Mouse (Mus musculus) limb, embryonic 11.5 days (tissue): ENCODE data around the gene Mum1. TPM values are rescaled to one million over a fixed set of nuclear protein-coding genes. Genes with fewer than 3 reads are reported as not detected.
A peak's percentile ranks its signal among the peaks of the same experiment; 100 is the strongest.

ENCODE experiments used
- ATAC-seq: fragments of 200-750 bp; cut with Nextera tagmentation; 2 replicates; pipeline ENCODE4 v1.8.0; 2017; ENCODE audit warnings: low read depth; ENCODE audit not compliant: insufficient number of reproducible peaks, low FRiP score, low TSS enrichment
- DNase-seq: peaks from one replicate; pipeline ENCODE4 v3.0.0-alpha.2; 2015; ENCODE audit warnings: low spot score
- H3K27ac ChIP-seq: fragments of 300-500 bp; sonication (generic); replicated peaks from 2 replicates; pipeline ENCODE4 v1.5.1; 2014; ENCODE audit warnings: low read depth, mild to moderate bottlenecking, low read length
- H3K27me3 ChIP-seq: fragments of 300-500 bp; sonication (generic); 2 replicates; pipeline ENCODE4 v1.6.1; 2014; ENCODE audit warnings: mild to moderate bottlenecking, low read length, mixed read lengths; ENCODE audit not compliant: control insufficient read depth, insufficient read depth
- H3K36me3 ChIP-seq: fragments of 300-500 bp; sonication (generic); 2 replicates; pipeline ENCODE4 v1.6.1; 2014; ENCODE audit warnings: mild to moderate bottlenecking, low read length, moderate library complexity, mixed read lengths; ENCODE audit not compliant: control insufficient read depth, insufficient read depth
- H3K4me1 ChIP-seq: fragments of 300-500 bp; sonication (generic); 2 replicates; pipeline ENCODE4 v1.6.1; 2014; ENCODE audit warnings: low read length, mixed read lengths; ENCODE audit not compliant: control insufficient read depth, insufficient read depth
- H3K4me2 ChIP-seq: fragments of 300-500 bp; sonication (generic); 2 replicates; pipeline ENCODE4 v1.6.1; 2014; ENCODE audit warnings: low read depth, mild to moderate bottlenecking, moderate library complexity; ENCODE audit not compliant: severe bottlenecking
- H3K4me3 ChIP-seq: fragments of 300-500 bp; sonication (generic); 2 replicates; pipeline ENCODE4 v1.5.1; 2014; ENCODE audit warnings: low read depth, low read length
- H3K9ac ChIP-seq: fragments of 300-500 bp; sonication (generic); 2 replicates; pipeline ENCODE4 v1.6.1; 2014; ENCODE audit warnings: mild to moderate bottlenecking, low read length
- H3K9me3 ChIP-seq: fragments of 300-500 bp; sonication (generic); 2 replicates; pipeline ENCODE4 v1.6.1; 2016; ENCODE audit warnings: low read length; ENCODE audit not compliant: control insufficient read depth
- WGBS: fragments of 180-500 bp; shearing (Covaris S2); extraction: QIAGEN DNeasy Blood & Tissue Kit; methylation state at CpG from one replicate; pipeline ENCODE4 v1.1.7; 2014; 5-methylcytosine and 5-hydroxymethylcytosine counted together
- polyA plus RNA-seq: library from polyadenylated mRNA; unstranded; fragments of >200 nt; fragmentation: Nextera tagmentation; extraction: Ambion mirVana; gene quantifications from 2 replicates; pipeline ENCODE4 v1.2.1, GENCODE M21; 2014

Mum1 gene
- polyA plus RNA-seq, 1 experiment from 2014 or later: 87.1 TPM

DNA sequence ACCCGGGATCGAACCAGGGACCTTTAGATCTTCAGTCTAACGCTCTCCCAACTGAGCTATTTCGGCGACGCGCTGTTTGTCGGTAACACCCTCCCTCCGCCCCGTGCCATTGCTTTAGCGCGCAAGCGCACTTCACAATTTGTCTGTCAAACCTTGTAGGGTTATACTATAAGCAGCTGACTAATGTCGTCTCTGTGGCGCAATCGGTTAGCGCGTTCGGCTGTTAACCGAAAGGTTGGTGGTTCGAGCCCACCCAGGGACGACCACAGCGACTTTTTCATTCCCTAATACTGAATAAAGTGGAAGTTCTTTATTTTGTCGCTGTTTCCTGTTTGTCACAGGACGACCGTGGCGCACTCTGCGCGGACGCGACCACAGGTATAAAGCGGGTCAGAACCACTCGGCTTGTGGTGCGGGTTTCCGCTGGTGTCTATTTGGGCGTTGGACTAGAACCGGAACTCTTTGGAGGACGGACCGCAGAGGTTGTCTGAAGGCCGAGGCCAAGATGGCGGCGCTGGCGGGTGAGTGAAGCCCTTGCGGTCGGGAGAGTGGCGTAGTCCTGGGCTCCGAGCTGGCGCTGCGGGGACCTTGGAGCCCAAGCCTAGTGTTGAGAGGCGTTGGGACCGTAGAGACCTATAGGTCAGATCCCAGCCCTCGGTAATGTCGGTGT is 22.9 kb downstream of the Mum1 start, which contains the start of gene Ndufs7:
Gene Ndufs7 (plus strand): TSS at position 151 of the 670 bp plus-strand sequence.
- H3K9me3 ChIP-seq: no peaks in the 10 kb centered on the region
- peak within 1 kb of the TSS; percentile 66 for H3K4me2 ChIP-seq
- DNase-seq (peak; percentile 96), ATAC-seq (peak; percentile 84)
- peaks cover 5% of the 10 kb centered on the region for H3K4me1 ChIP-seq
- WGBS: under 1% methylated on average over 53 of the region's 53 CpGs
- H3K36me3 ChIP-seq: no peaks in the 10 kb centered on the region; the same call in 1 of the 2 replicates
- no peaks in the 10 kb centered on the region for H3K27me3 ChIP-seq
- peak within 1 kb of the TSS; percentile 51 for H3K4me3 ChIP-seq
- peak within 1 kb of the TSS; percentile 70 for H3K9ac ChIP-seq
- H3K27ac ChIP-seq: peak within 1 kb of the TSS; percentile 45

GRCm38 (mm10) chr10:80250059-80250458 is 23.8 kb downstream of the Mum1 start:
- peak overlapping the region; percentile 70 for H3K9ac ChIP-seq
- no peaks in the 10 kb centered on the region for H3K27me3 ChIP-seq
- ATAC-seq: no peak
- no peak overlapping the region; the same call in 1 of the 2 replicates for H3K27ac ChIP-seq
- peak overlapping the region; percentile 66 for H3K4me2 ChIP-seq
- peaks cover 9% of the 10 kb centered on the region for H3K36me3 ChIP-seq
- H3K4me1 ChIP-seq: peaks cover 5% of the 10 kb centered on the region
- peak overlapping the region; percentile 51 for H3K4me3 ChIP-seq
- DNase-seq: no peak
- 36% methylated on average over 2 of the region's 2 CpGs for WGBS
- no peaks in the 10 kb centered on the region for H3K9me3 ChIP-seq

- ATAC-seq (no peak), DNase-seq (no peak)
- Histone ChIP-seq H3K27me3 (no peaks in the 10 kb centered on the region), H3K27ac (no peak overlapping the region), H3K36me3 (peaks cover 13% of the 10 kb centered on the region), H3K9ac (no peak overlapping the region), H3K9me3 (no peaks in the 10 kb centered on the region), H3K4me1 (peaks cover 5% of the 10 kb centered on the region), H3K4me2 (peak overlapping the region; percentile 66; the same call in 1 of the 2 replicates), H3K4me3 (no peak overlapping the region)
- WGBS: 86% methylated on average over 4 of the region's 4 CpGs
These were observed 24.3 kb downstream of the Mum1 start for GRCm38 (mm10) chr10:80250573-80250972.

DNA sequence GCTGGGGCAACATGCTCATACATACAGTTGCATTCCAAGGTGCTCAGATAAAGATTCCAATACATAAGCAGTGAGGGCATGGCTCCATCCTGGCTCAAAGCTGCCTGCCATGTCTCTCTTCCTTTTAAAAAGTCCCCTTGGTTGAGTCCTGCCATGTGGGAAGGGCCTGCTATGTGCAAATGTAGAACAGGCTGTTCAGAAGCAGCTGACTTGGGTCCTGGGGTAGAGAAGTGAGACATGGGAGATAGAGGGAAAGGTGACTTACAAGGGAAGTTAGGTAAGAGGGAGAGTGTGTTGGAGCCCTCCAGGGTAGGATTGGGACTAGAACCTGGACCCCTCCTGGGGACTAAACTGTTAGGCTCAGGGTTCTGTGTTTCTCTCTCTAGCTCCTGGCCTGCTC is 25.8 kb downstream of the Mum1 start:
- H3K36me3 ChIP-seq: peaks cover 22% of the 10 kb centered on the region

GRCm38 (mm10) chr10:80252493-80253274 is 26.4 kb downstream of the Mum1 start:
- no peak overlapping the region for H3K4me3 ChIP-seq
- H3K4me1 ChIP-seq: peaks cover 5% of the 10 kb centered on the region
- DNase-seq: no peak
- no peak for ATAC-seq
- no peak overlapping the region for H3K4me2 ChIP-seq
- H3K27me3 ChIP-seq: no peaks in the 10 kb centered on the region
- H3K9ac ChIP-seq: no peak overlapping the region
- H3K36me3 ChIP-seq: peaks cover 26% of the 10 kb centered on the region
- no peaks in the 10 kb centered on the region for H3K9me3 ChIP-seq
- 95% methylated on average over 11 of the region's 11 CpGs for WGBS
- no peak overlapping the region for H3K27ac ChIP-seq

More for the DNA sequence above, 25.8 kb downstream of the Mum1 start:
- peaks cover 5% of the 10 kb centered on the region for H3K4me1 ChIP-seq
- H3K27ac ChIP-seq: no peak overlapping the region
- no peak for ATAC-seq
- H3K27me3 ChIP-seq: no peaks in the 10 kb centered on the region
- no peak overlapping the region for H3K9ac ChIP-seq
- H3K4me3 ChIP-seq: no peak overlapping the region
- DNase-seq: no peak
- no peaks in the 10 kb centered on the region for H3K9me3 ChIP-seq
- H3K4me2 ChIP-seq: no peak overlapping the region

GRCm38 (mm10) chr10:80253551-80253950 is 27.3 kb downstream of the Mum1 start:
- peaks cover 5% of the 10 kb centered on the region for H3K4me1 ChIP-seq
- H3K36me3 ChIP-seq: peaks cover 30% of the 10 kb centered on the region
- no peak overlapping the region for H3K9ac ChIP-seq
- H3K9me3 ChIP-seq: no peaks in the 10 kb centered on the region
- DNase-seq (no peak), ATAC-seq (no peak)
- WGBS: 85% methylated on average over 6 of the region's 6 CpGs
- no peaks in the 10 kb centered on the region for H3K27me3 ChIP-seq
- H3K4me3 ChIP-seq: no peak overlapping the region
- no peak overlapping the region for H3K4me2 ChIP-seq
- no peak overlapping the region for H3K27ac ChIP-seq

GRCm38 (mm10) chr10:80254331-80255297 is 28.4 kb downstream of the Mum1 start:
- no peak overlapping the region for H3K4me2 ChIP-seq
- no peaks in the 10 kb centered on the region for H3K9me3 ChIP-seq
- H3K4me1 ChIP-seq: peaks cover 8% of the 10 kb centered on the region
- no peak overlapping the region for H3K27ac ChIP-seq
- no peak overlapping the region for H3K9ac ChIP-seq
- H3K36me3 ChIP-seq: peaks cover 30% of the 10 kb centered on the region
- H3K4me3 ChIP-seq: no peak overlapping the region
- H3K27me3 ChIP-seq: no peaks in the 10 kb centered on the region
- 96% methylated on average over 26 of the region's 26 CpGs for WGBS
- ATAC-seq: no peak
- DNase-seq: no peak
